Mouse (Mus musculus): ENCODE measurements around the gene Prdm16.

DNA sequence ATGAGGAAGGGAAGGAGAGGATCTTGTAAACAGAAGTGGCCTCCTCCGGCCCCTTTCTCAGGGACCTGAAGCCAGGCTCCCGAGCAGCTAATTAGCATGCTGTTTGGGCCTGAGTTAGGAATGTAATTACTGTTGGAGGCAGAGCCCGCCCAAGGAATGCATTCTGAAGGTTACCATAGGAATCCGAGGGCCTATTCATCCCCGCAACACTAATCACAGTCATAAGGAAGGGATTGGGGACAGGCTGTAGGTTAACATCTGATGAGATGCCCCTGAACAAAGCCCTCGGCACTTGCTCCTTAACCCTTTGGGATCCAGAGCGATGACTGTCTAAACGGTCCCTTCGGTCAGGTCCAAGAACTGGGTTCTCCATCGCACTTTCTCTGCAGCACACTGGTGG, 36.7 kb downstream of the Prdm16 start:
- TF ChIP-seq CTCF (conservative IDR thresholded peaks at IDR 0.05; ENCODE audit: low read length) (no peak), NANOG (IDR thresholded peaks at IDR 0.05; ENCODE audit: borderline replicate concordance, low read length) (no peak), POU5F1 (IDR thresholded peaks at IDR 0.05; ENCODE audit: borderline replicate concordance, low read length) (no peak)

All from E14TG2a.4 (cell line).